Mouse (Mus musculus) kidney, adult 2 months (tissue): ENCODE results near the gene Tbc1d22b. TPM values are rescaled to one million over a fixed set of nuclear protein-coding genes. Genes with fewer than 3 reads are reported as not detected.
"Not testable (repeated sequence)": the region's sequence is repeated elsewhere in the genome, so short reads cannot be mapped to it uniquely, and the experiment has no call there.

Source experiments
- DNase-seq: peaks from one replicate; pipeline ENCODE4 v3.0.0; 2021
- H3K27ac ChIP-seq: fragments of 200-500 bp; 2 replicates; pipeline ENCODE4 v1.5.1; 2012; ENCODE audit warnings: low read depth, low read length, control low read depth, inconsistent platforms; ENCODE audit not compliant: insufficient read depth
- H3K27me3 ChIP-seq: fragments of 200-500 bp; replicated peaks from 2 replicates; pipeline ENCODE4 v1.6.1; 2012; ENCODE audit warnings: mild to moderate bottlenecking, moderate library complexity, low read length, inconsistent platforms; ENCODE audit not compliant: control insufficient read depth, insufficient read depth
- H3K36me3 ChIP-seq: fragments of 200-500 bp; 2 replicates; pipeline ENCODE4 v1.6.1; 2012; ENCODE audit warnings: mild to moderate bottlenecking, moderate library complexity, low read length, inconsistent platforms; ENCODE audit not compliant: control insufficient read depth, insufficient read depth
- H3K4me1 ChIP-seq: fragments of 200-500 bp; 2 replicates; pipeline ENCODE4 v1.6.1; 2011; ENCODE audit warnings: low read length; ENCODE audit not compliant: control insufficient read depth, insufficient read depth
- H3K4me3 ChIP-seq: fragments of 200-500 bp; 2 replicates; pipeline ENCODE4 v1.5.1; 2011; ENCODE audit warnings: mild to moderate bottlenecking, low read depth, low read length, control low read depth; ENCODE audit not compliant: insufficient read depth
- CTCF ChIP-seq: fragments of 200-500 bp; conservative IDR thresholded peaks from 2 replicates; pipeline ENCODE4 v1.5.1; 2011; ENCODE audit warnings: low read depth, mild to moderate bottlenecking, control low read depth, low read length, moderate library complexity, mixed read lengths; ENCODE audit not compliant: insufficient read depth, insufficient read length
- POLR2A ChIP-seq: fragments of 200-500 bp; IDR thresholded peaks from one replicate; pipeline ENCODE4 v1.6.1; 2011; ENCODE audit warnings: low read depth, low read length, control low read depth
- WGBS: fragments of 180-500 bp; shearing (Covaris S2); methylation state at CpG from one replicate; pipeline ENCODE4 v1.1.7; 2018; 5-methylcytosine and 5-hydroxymethylcytosine counted together
- polyA plus RNA-seq: library from polyadenylated mRNA; depleted of rRNA; stranded (reverse); fragments of >200 nt; gene quantifications from 2 replicates; pipeline ENCODE4 v1.2.3, GENCODE M21; 2012

The Tbc1d22b gene
- polyA plus RNA-seq, 1 experiment, result 34.5 TPM

GRCm38 (mm10) chr17:29596771-29597132 is 47.2 kb downstream of the Tbc1d22b start:
- Histone ChIP-seq H3K4me1 (no peaks in the 10 kb centered on the region), H3K36me3 (0 out of 2 replicates have a peak, but pooled peaks cover 1% of the 10 kb centered on the region), H3K27me3 (no peaks in the 10 kb centered on the region), H3K4me3 (no peak overlapping the region), H3K27ac (peak overlapping the region; percentile 52; the same call in 1 of the 2 replicates)
- TF ChIP-seq POLR2A (no peak), CTCF (no peak)
- WGBS, result 84% methylated on average over 13 of the region's 13 CpGs
- no peak for DNase-seq

- WGBS, result 97% methylated on average over 14 of the region's 14 CpGs
- TF ChIP-seq POLR2A (no peak), CTCF (no peak)
- no peak overlapping the region for H3K4me3 ChIP-seq
- 0 out of 2 replicates have a peak, but pooled peaks cover 1% of the 10 kb centered on the region for H3K36me3 ChIP-seq
- no peaks in the 10 kb centered on the region for H3K27me3 ChIP-seq
- no peaks in the 10 kb centered on the region for H3K4me1 ChIP-seq
- no peak overlapping the region for H3K27ac ChIP-seq
- DNase-seq, result no peak
Measured at GRCm38 (mm10) chr17:29599051-29599450, 49.5 kb downstream of the Tbc1d22b start.

GRCm38 (mm10) chr17:29599537-29599936 is 50.0 kb downstream of the Tbc1d22b start:
- Histone ChIP-seq H3K36me3 (0 out of 2 replicates have a peak, but pooled peaks cover 1% of the 10 kb centered on the region), H3K4me3 (no peak overlapping the region), H3K27me3 (no peaks in the 10 kb centered on the region), H3K27ac (no peak overlapping the region), H3K4me1 (no peaks in the 10 kb centered on the region)
- 53% methylated on average over 8 of the region's 8 CpGs for WGBS
- DNase-seq, result peak; percentile 54
- TF ChIP-seq CTCF (no peak), POLR2A (no peak)

GRCm38 (mm10) chr17:29601391-29601790 is 51.8 kb downstream of the Tbc1d22b start:
- Histone ChIP-seq H3K4me3 (no peak overlapping the region), H3K36me3 (no peaks in the 10 kb centered on the region), H3K27ac (no peak overlapping the region), H3K27me3 (no peaks in the 10 kb centered on the region), H3K4me1 (no peaks in the 10 kb centered on the region)
- WGBS, result 64% methylated on average over 4 of the region's 4 CpGs
- TF ChIP-seq POLR2A (no peak), CTCF (no peak)
- peak; percentile 48 for DNase-seq

GRCm38 (mm10) chr17:29603283-29603682 is 53.7 kb downstream of the Tbc1d22b start:
- Histone ChIP-seq H3K4me3 (no peak overlapping the region), H3K27ac (no peak overlapping the region), H3K4me1 (no peaks in the 10 kb centered on the region), H3K36me3 (no peaks in the 10 kb centered on the region), H3K27me3 (no peaks in the 10 kb centered on the region)
- 13% methylated on average over 6 of the region's 6 CpGs for whole genome bisulfite sequencing
- TF ChIP-seq POLR2A (no peak), CTCF (peak; percentile 91)
- peak; percentile 79 for DNase-seq

GRCm38 (mm10) chr17:29613453-29613852 is 63.9 kb downstream of the Tbc1d22b start:
- H3K4me3 ChIP-seq, H3K36me3 ChIP-seq, DNase-seq, H3K27me3 ChIP-seq, H3K27ac ChIP-seq: not testable (repeated sequence)
- WGBS, result 92% methylated on average over 5 of the region's 5 CpGs
- H3K4me1 ChIP-seq, result peaks cover 19% of the 10 kb centered on the region

GRCm38 (mm10) chr17:29614115-29615023 is 64.8 kb downstream of the Tbc1d22b start, which contains the start of the genes Rnf8 and Gm28043:
Gene Rnf8, plus strand, starts transcription at chr17:29614790.
Gene Gm28043, plus strand, starts transcription at chr17:29614876.
- Histone ChIP-seq H3K27ac (peak within 1 kb of the TSS; percentile 82), H3K4me3 (peak within 1 kb of the TSS; percentile 86), H3K36me3 (no peaks in the 10 kb centered on the region), H3K27me3 (no peaks in the 10 kb centered on the region), H3K4me1 (peaks cover 19% of the 10 kb centered on the region)
- WGBS, result 1% methylated on average over 52 of the region's 52 CpGs
- TF ChIP-seq CTCF (peak; percentile 60), POLR2A (peak; percentile 14)
- DNase-seq, result peak; percentile 97
